Mouse (Mus musculus): ENCODE measurements around the gene Dzip1l.

- TF ChIP-seq POLR2A (IDR thresholded peaks at IDR 0.05; ENCODE audit: low read depth, low read length) (no peak), CTCF (IDR thresholded peaks at IDR 0.05; ENCODE audit: extremely low read depth, insufficient read length, insufficient replicate concordance, low read depth, low read length) (no peak)
These were observed 38.2 kb upstream of the Dzip1l start for GRCm38 (mm10) chr9:99591144-99591543.
